Mouse (Mus musculus) urinary bladder, postnatal 25 days (tissue): ENCODE results near the gene Olfr814.
"Not testable (repeated sequence)": the region's sequence is repeated elsewhere in the genome, so short reads cannot be mapped to it uniquely, and the experiment has no call there.

ENCODE experiments used
- DNase-seq: peaks from one replicate; pipeline ENCODE4 v3.0.0; 2022; ENCODE audit warnings: low spot score

Gene Olfr814

DNA sequence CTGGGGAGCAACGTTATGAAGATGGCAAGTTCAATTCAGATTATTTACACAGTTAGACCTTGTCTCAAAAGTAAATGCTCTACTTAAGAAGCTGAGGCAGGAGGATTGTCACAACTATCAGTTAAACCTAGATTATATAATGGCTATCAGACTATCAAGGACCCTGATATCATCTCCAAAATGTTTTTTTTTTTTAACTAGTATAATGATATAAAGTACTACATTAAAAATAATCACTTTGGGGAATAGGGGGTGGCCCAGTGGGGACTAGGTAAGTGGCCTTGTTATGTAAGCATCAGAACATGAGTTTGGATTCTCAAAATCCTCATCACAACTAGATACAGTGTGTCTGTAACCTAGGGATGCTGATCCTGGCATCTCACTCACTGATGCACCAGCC lies at the start of gene Olfr814:
TSS of gene Olfr814 (minus strand) at position 101 of the 400 bp plus-strand sequence.
- not testable (repeated sequence) for DNase-seq

DNA sequence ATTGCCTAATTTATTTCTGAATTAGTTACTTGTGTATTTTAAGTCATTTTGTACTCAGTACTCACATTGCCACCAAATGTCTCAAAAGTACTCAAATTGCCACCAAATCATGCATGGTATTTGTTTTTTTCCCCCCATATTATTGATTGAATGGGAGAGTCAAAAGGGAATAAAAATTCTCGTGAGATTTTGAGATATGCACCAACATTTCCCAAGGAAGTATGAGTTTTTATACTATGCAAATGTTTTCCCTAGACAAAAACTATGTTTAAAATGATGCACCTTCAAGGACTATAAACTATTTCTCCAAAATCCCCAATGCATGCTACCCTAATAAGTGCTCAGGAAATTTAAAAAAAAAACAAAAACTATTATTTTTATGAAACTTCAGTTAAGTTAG lies 35.8 kb upstream of the Olfr814 start, which contains the start of gene Olfr816:
TSS of gene Olfr816 (minus strand) at position 101 of the 400 bp plus-strand sequence.
- no peak for DNase-seq

DNA sequence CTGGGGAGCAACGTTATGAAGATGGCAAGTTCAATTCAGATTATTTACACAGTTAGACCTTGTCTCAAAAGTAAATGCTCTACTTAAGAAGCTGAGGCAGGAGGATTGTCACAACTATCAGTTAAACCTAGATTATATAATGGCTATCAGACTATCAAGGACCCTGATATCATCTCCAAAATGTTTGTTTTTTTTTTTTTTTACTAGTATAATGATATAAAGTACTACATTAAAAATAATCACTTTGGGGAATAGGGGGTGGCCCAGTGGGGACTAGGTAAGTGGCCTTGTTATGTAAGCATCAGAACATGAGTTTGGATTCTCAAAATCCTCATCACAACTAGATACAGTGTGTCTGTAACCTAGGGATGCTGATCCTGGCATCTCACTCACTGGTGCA lies 26.1 kb upstream of the Olfr814 start, which contains the start of gene Olfr815:
TSS of gene Olfr815 (minus strand) at position 101 of the 400 bp plus-strand sequence.
- DNase-seq = not testable (repeated sequence)

DNA sequence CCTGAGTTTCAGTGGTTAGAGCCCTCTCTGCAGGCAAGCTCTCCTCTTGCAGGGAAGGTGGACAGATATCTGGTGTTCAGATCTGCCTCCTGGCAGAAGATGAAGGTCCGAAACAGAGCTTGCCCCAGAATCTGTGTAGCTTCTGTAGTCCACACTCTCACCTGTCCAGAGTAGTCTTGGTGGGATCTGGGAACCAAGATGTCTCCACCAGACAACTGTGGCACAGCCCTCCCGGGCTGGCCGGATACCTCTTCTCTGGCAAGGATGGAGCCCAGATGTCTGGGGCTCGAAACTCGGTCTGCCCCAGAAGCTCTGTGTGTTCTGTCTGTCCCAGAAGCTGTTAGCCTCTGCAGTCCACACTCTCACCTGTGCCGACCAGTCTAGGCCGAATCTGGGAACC lies 6.3 kb upstream of the Olfr814 start:
- no peak for DNase-seq

DNA sequence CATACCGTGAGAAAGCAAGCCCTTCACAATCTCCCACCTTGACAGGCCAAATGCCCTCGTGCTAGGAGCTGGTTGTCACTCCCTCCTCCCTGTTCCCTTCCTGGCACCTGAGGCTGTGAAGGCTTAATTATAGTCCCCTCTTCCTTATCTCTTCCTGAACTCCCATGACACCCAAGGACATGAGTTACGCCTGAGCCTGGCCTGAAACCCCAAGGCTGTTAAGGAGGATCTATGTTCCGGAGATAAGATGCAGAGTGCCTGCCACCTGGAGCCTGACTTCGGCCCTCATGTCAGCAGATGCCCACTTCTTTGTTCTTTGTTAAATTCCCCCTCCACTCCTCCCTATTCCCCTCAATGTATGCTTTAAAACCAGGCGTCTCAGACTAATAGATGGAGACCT lies 5.8 kb upstream of the Olfr814 start:
- not testable (repeated sequence) for DNase-seq

DNA sequence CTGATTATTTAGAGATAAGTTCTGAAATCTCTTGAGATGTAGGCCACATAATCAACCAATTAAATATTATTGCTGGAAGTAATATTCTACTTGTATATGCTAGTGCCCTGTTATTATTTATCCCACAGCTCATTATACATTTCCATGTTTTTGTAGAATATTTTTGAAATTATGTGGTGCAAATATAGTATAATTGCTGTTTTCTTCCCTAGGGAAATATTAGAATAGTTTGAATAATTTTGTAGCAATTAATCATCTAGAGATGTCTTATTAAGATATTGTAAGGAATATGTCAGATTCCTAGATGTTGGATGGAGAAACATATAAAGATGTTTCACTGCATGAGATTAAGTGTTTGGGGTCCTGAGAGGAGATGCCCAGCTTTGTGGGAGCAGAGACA lies 24.6 kb downstream of the Olfr814 start, which contains the start of gene Olfr813:
TSS of gene Olfr813 (plus strand) at position 301 of the 400 bp plus-strand sequence.
- no peak for DNase-seq

DNA sequence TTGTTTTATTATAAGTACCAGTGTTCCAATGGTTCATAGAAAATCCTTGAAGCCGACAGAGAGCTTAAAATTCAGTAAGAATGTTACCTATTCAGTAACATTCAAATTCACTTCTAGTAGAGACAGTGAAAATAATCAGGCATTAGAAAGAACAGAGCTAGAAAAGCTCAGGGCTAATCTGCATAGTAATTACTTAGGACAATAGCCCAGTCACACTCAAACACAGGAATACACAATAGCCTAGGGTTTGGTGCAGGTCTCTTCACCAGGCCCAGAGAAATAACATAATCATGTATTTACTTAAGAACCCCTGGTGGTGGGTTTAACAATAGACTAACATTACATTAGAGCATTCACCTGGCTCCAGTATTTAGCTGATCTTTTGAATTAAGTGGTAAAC lies 32.3 kb downstream of the Olfr814 start:
- no peak for DNase-seq

DNA sequence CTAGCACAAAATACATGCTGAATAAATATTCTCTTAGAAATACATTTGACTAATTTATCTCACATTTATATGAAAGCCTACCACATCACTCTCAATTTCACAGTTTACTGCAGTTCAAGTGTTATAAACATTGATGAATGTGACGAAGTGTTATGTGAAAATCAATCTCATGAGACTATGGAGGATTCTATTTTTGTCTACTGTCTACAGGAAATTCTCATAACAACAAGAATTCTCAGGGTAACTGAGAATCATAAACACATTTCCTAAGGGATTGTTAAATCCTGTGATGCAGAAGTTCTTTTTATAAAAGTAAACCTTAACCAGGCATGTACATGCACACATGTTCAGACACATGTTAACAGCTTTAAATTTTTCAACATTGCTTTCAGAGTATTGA lies 33.7 kb downstream of the Olfr814 start, which contains the start of gene Olfr812:
TSS of gene Olfr812 (minus strand) at position 101 of the 400 bp plus-strand sequence.
- no peak for DNase-seq
